Mouse (Mus musculus) limb, embryonic 10.5 days (tissue): Measurements from ENCODE around the gene Mt3. TPM values are rescaled to one million over a fixed set of nuclear protein-coding genes. Genes with fewer than 3 reads are reported as not detected.

Source experiments
- DNase-seq: peaks from one replicate; pipeline ENCODE4 v3.0.0-alpha.2; 2017; ENCODE audit warnings: low spot score
- H3K27ac ChIP-seq: fragments of 300-500 bp; sonication (generic); 2 replicates; pipeline ENCODE4 v1.5.1; 2016; ENCODE audit warnings: mild to moderate bottlenecking
- H3K27me3 ChIP-seq: fragments of 300-500 bp; sonication (generic); 2 replicates; pipeline ENCODE4 v1.6.1; 2016; ENCODE audit warnings: low read depth, mild to moderate bottlenecking; ENCODE audit not compliant: poor library complexity, severe bottlenecking
- H3K36me3 ChIP-seq: fragments of 300-500 bp; sonication (generic); 2 replicates; pipeline ENCODE4 v1.6.1; 2016; ENCODE audit warnings: mild to moderate bottlenecking, moderate library complexity
- H3K4me1 ChIP-seq: fragments of 300-500 bp; sonication (generic); 2 replicates; pipeline ENCODE4 v1.6.1; 2016
- H3K4me3 ChIP-seq: fragments of 300-500 bp; sonication (generic); 2 replicates; pipeline ENCODE4 v1.5.1; 2016; ENCODE audit warnings: mild to moderate bottlenecking, moderate library complexity
- H3K9me3 ChIP-seq: fragments of 300-500 bp; sonication (generic); replicated peaks from 2 replicates; pipeline ENCODE4 v1.6.1; 2016; ENCODE audit warnings: mild to moderate bottlenecking
- WGBS: fragments of 180-500 bp; shearing (Covaris S2); methylation state at CpG from one replicate; pipeline ENCODE4 v1.1.7; 2016; 5-methylcytosine and 5-hydroxymethylcytosine counted together
- polyA plus RNA-seq: library from polyadenylated mRNA; unstranded; fragments of >200 nt; fragmentation: Nextera tagmentation; extraction: Ambion mirVana; gene quantifications from 2 replicates; pipeline ENCODE4 v1.2.1, GENCODE M21; 2016

Mt3 gene
- polyA plus RNA-seq, 1 experiment from 2014 or later = 0.30 TPM

DNA sequence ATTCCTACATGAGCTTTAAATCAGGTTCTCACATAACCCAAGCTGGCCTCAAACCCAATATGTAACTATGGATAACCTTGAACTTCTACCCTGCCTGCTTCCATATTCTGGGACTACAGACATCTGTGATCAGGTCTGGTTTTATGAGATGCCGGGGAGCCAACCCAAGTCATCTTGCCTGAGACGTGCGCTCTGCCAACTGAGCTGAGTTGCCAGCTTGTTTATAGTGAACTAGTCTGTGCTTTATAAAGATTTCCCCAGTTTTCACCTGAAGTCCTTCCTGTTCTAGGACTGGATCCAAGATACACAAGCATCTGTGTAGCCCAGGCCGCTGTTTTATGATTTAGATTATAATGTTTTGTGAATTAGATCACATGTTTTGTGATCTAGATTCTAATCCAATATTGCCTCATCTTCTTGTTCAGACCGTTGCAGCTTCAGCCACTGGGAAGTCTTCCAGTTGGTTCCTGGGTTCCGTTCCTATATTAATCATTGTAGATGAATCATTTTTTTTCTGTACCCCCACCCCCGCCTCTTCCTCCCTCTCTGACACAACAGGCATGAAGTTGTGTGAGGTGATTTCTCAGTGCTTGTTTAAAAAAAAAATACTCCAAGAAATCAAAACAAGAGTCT is 42.3 kb downstream of the Mt3 start:
- Histone ChIP-seq H3K4me3 (no peak overlapping the region), H3K4me1 (peaks cover 17% of the 10 kb centered on the region), H3K9me3 (no peaks in the 10 kb centered on the region), H3K36me3 (no peaks in the 10 kb centered on the region), H3K27me3 (peaks cover 9% of the 10 kb centered on the region; the same call in 1 of the 2 replicates), H3K27ac (no peak overlapping the region)
- 91% methylated on average over 7 of the region's 7 CpGs for WGBS
- no peak for DNase-seq

DNA sequence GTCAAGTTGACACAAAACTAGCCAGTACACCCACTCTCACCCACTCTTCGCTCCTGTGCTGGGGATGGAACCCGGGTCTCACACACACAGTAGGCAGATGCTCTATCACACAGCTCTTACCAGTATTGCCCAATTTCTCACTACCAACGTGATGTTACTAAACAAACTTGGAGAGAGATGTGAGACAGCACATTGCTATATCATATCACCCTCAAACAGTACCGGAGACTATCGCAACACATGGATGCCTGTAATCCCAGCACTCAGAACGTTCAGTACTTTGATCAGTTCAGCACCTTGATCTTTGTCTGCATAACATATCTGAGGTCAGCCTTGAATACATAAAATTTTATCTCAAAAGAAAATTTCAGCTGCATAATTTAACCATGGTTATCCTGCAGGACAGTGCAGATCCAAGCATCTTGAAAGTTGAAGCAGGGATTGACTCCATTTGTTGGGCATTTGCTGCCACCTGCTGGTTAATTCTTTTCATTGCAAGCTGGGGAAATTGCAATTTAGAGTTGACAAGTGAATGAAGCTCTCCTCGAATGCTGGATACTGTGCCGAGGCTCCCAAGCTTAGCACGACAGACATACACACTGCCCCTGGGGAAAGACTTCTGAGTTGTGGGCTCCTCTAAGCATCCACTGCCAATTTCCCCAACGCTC is 46.9 kb downstream of the Mt3 start:
- no peaks in the 10 kb centered on the region for H3K4me1 ChIP-seq
- H3K9me3 ChIP-seq = no peaks in the 10 kb centered on the region
- H3K27ac ChIP-seq = no peak overlapping the region
- 45% methylated on average over 10 of the region's 10 CpGs for WGBS
- no peak overlapping the region for H3K4me3 ChIP-seq
- no peaks in the 10 kb centered on the region for H3K27me3 ChIP-seq
- peak; percentile 73 for DNase-seq
- no peaks in the 10 kb centered on the region for H3K36me3 ChIP-seq

Other genes starting within 250 kb of the Mt3 start
- gene Amfr, start 139.8 kb upstream of the Mt3 start, polyA plus RNA-seq = 35.9 and 39.1 TPM in 2 replicates
- gene Nudt21, start 115.6 kb upstream of the Mt3 start, polyA plus RNA-seq = 147 and 161 TPM in 2 replicates
- 13.6 and 15.4 TPM in 2 replicates for gene Ogfod1, start 115.4 kb upstream of the Mt3 start, polyA plus RNA-seq
- gene Bbs2, start 53.7 kb upstream of the Mt3 start, polyA plus RNA-seq = 13.3 and 14.2 TPM in 2 replicates
- gene Mt4, start 15.4 kb upstream of the Mt3 start, polyA plus RNA-seq = not detected in 2 replicates
- 30.0 and 45.6 TPM in 2 replicates for gene Mt2, start 20.1 kb downstream of the Mt3 start, polyA plus RNA-seq
- gene Mt1, start 26.5 kb downstream of the Mt3 start, polyA plus RNA-seq = 105 and 163 TPM in 2 replicates
- 139 and 146 TPM in 2 replicates for gene Nup93, start 62.0 kb downstream of the Mt3 start, polyA plus RNA-seq
- gene Slc12a3, start 176.6 kb downstream of the Mt3 start, polyA plus RNA-seq = not detected in 2 replicates
- 52.4 and 54.0 TPM in 2 replicates for gene Herpud1, start 233.8 kb downstream of the Mt3 start, polyA plus RNA-seq